In genomic region chr3:105478876-105479275, GRCm38 (mm10) we compare ENCODE assay signal across 29 mouse cellular contexts. TPM values are rescaled to one million over a fixed set of nuclear protein-coding genes. Genes with fewer than 3 reads are reported as not detected.
A peak's percentile ranks its signal among the peaks of the same experiment; 100 is the strongest.
DNase-seq lines count a peak whose midpoint lies in the region; ATAC-seq and TF ChIP-seq lines count a peak whose summit lies in the region.
"Had no signal": no experiment of that assay in that cellular context is flagged by ENCODE, and none has a peak within 500 bp of the region (broad histone marks: within the 10 kb centered on the region; RNA-seq: fewer than 3 reads in every experiment).

No protein-coding gene starts in this region.

- DNase-seq in brain, adult 2 months (ENCODE audit: low read depth, low spot score) = peak; percentile 89
- DNase-seq in cerebellum, adult 2 months = peak; percentile 81 to 88
- peak; percentile 82 to 91 for DNase-seq in cerebellum, postnatal 14 days
- DNase-seq in liver = no peak
- no peak for DNase-seq in adrenal gland, postnatal 4 days (ENCODE audit: low spot score in 2 of 2)
- DNase-seq: adrenal gland, adult 2 months; gastrocnemius, postnatal 25 days; heart, adult 11 months; kidney, adult 11 months; kidney, postnatal 14 days; liver, embryonic 13.5 days; lung, adult 18-20 months; lung, postnatal 4 days; right cerebral cortex, postnatal 14 days; thymus, postnatal 25 days had no signal

- H3K27ac ChIP-seq in forebrain, embryonic 16.5 days (ENCODE audit: low read length) = no peak overlapping the region
- H3K27ac ChIP-seq in forebrain, embryonic 15.5 days (replicated peaks) = no peak overlapping the region
- no peak overlapping the region for H3K27ac ChIP-seq in cerebellum, adult 2 months (ENCODE audit: insufficient read depth, low read length)
- no peak overlapping the region for H3K27ac ChIP-seq in intestine, embryonic 16.5 days (ENCODE audit: low read length)
- H3K27ac ChIP-seq: embryonic facial prominence, embryonic 13.5 days; forebrain, embryonic 10.5 days; heart, embryonic 10.5 days; heart, embryonic 15.5 days; liver, embryonic 13.5 days; midbrain, embryonic 12.5 days; neural tube, embryonic 13.5 days had no signal

- no peaks in the 10 kb centered on the region for H3K9me3 ChIP-seq in forebrain, embryonic 16.5 days (ENCODE audit: control insufficient read depth, low read length)
- H3K9me3 ChIP-seq in forebrain, embryonic 15.5 days = no peaks in the 10 kb centered on the region
- no peaks in the 10 kb centered on the region for H3K9me3 ChIP-seq in intestine, embryonic 16.5 days (ENCODE audit: control insufficient read depth, low read length)
- H3K9me3 ChIP-seq: embryonic facial prominence, embryonic 13.5 days; forebrain, embryonic 10.5 days; heart, embryonic 10.5 days; heart, embryonic 15.5 days; liver, embryonic 13.5 days; megakaryocyte, embryonic 14.5 days; midbrain, embryonic 12.5 days; neural tube, embryonic 13.5 days had no signal

- TF ChIP-seq POLR2A in cerebellum, adult 2 months (IDR thresholded peaks at IDR 0.05; ENCODE audit: borderline replicate concordance, insufficient read depth, low read length) = no peak

- peak; percentile 16; the same call in 1 of the 2 replicates for ATAC-seq in forebrain, embryonic 16.5 days
- ATAC-seq in forebrain, embryonic 15.5 days (replicated peaks) = no peak
- no peak for ATAC-seq in intestine, embryonic 16.5 days
- ATAC-seq: activated CD4-positive, CD25-positive, alpha-beta regulatory T cell, adult 4 months; lung, postnatal 0 days had no signal

- no peak overlapping the region for H3K4me3 ChIP-seq in forebrain, embryonic 16.5 days (replicated peaks; ENCODE audit: low read length)
- no peak overlapping the region for H3K4me3 ChIP-seq in forebrain, embryonic 15.5 days
- H3K4me3 ChIP-seq in cerebellum, adult 2 months (replicated peaks; ENCODE audit: insufficient read depth, low read depth, low read length) = no peak overlapping the region
- no peak overlapping the region for H3K4me3 ChIP-seq in intestine, embryonic 16.5 days (ENCODE audit: low read length)
- H3K4me3 ChIP-seq: embryonic facial prominence, embryonic 13.5 days; forebrain, embryonic 10.5 days; heart, embryonic 10.5 days; heart, embryonic 15.5 days; liver, embryonic 13.5 days; megakaryocyte, embryonic 14.5 days; midbrain, embryonic 12.5 days; neural tube, embryonic 13.5 days had no signal

- H3K9ac ChIP-seq in forebrain, embryonic 16.5 days (replicated peaks; ENCODE audit: low read depth, low read length) = no peak overlapping the region
- no peak overlapping the region for H3K9ac ChIP-seq in forebrain, embryonic 15.5 days (replicated peaks)
- no peak overlapping the region for H3K9ac ChIP-seq in intestine, embryonic 16.5 days (ENCODE audit: low read depth, low read length)
- H3K9ac ChIP-seq: embryonic facial prominence, embryonic 13.5 days; heart, embryonic 15.5 days; liver, embryonic 13.5 days; midbrain, embryonic 12.5 days; neural tube, embryonic 13.5 days had no signal

- no peak overlapping the region for H3K4me2 ChIP-seq in forebrain, embryonic 16.5 days (ENCODE audit: low read length)
- no peak overlapping the region for H3K4me2 ChIP-seq in forebrain, embryonic 15.5 days (replicated peaks)
- H3K4me2 ChIP-seq in intestine, embryonic 16.5 days (ENCODE audit: low read depth, low read length) = no peak overlapping the region
- H3K4me2 ChIP-seq: embryonic facial prominence, embryonic 13.5 days; heart, embryonic 15.5 days; liver, embryonic 13.5 days; midbrain, embryonic 12.5 days; neural tube, embryonic 13.5 days had no signal

- no peaks in the 10 kb centered on the region for H3K36me3 ChIP-seq in forebrain, embryonic 16.5 days (ENCODE audit: control insufficient read depth, insufficient read depth)
- H3K36me3 ChIP-seq in forebrain, embryonic 15.5 days = no peaks in the 10 kb centered on the region
- H3K36me3 ChIP-seq in intestine, embryonic 16.5 days (ENCODE audit: control insufficient read depth, insufficient read depth, low read length) = no peaks in the 10 kb centered on the region
- H3K36me3 ChIP-seq: embryonic facial prominence, embryonic 13.5 days; forebrain, embryonic 10.5 days; heart, embryonic 10.5 days; heart, embryonic 15.5 days; liver, embryonic 13.5 days; midbrain, embryonic 12.5 days; neural tube, embryonic 13.5 days had no signal

- H3K27me3 ChIP-seq in forebrain, embryonic 16.5 days (replicated peaks; ENCODE audit: control insufficient read depth, insufficient read depth, low read length) = no peaks in the 10 kb centered on the region
- H3K27me3 ChIP-seq in forebrain, embryonic 15.5 days = no peaks in the 10 kb centered on the region
- H3K27me3 ChIP-seq in cerebellum, adult 2 months (ENCODE audit: control insufficient read depth, insufficient read depth, low read length) = no peaks in the 10 kb centered on the region
- H3K27me3 ChIP-seq in intestine, embryonic 16.5 days (replicated peaks; ENCODE audit: control insufficient read depth, insufficient read depth, low read length) = no peaks in the 10 kb centered on the region
- H3K27me3 ChIP-seq: embryonic facial prominence, embryonic 13.5 days; heart, embryonic 15.5 days; liver, embryonic 13.5 days; midbrain, embryonic 12.5 days; neural tube, embryonic 13.5 days had no signal

- H3K4me1 ChIP-seq in forebrain, embryonic 16.5 days (replicated peaks; ENCODE audit: control insufficient read depth, insufficient read depth, low read length) = peaks cover 26% of the 10 kb centered on the region
- peaks cover 43% of the 10 kb centered on the region for H3K4me1 ChIP-seq in forebrain, embryonic 15.5 days
- peaks cover 77% of the 10 kb centered on the region for H3K4me1 ChIP-seq in cerebellum, adult 2 months (ENCODE audit: control insufficient read depth, insufficient read depth, low read length)
- H3K4me1 ChIP-seq in intestine, embryonic 16.5 days (ENCODE audit: control insufficient read depth, insufficient read depth, low read length) = no peaks in the 10 kb centered on the region
- H3K4me1 ChIP-seq: embryonic facial prominence, embryonic 13.5 days; heart, embryonic 10.5 days; heart, embryonic 15.5 days; liver, embryonic 13.5 days had no signal

- no peak for TF ChIP-seq CTCF in cerebellum, adult 2 months (IDR thresholded peaks at IDR 0.05; ENCODE audit: borderline replicate concordance, insufficient read depth, low read depth, low read length)

- WGBS in forebrain, embryonic 16.5 days = 66% methylated on average over 4 of the region's 4 CpGs
- 73% methylated on average over 4 of the region's 4 CpGs for WGBS in forebrain, embryonic 15.5 days
- WGBS in cerebellum, adult 2 months = 24% methylated on average over 4 of the region's 4 CpGs
- 86% methylated on average over 4 of the region's 4 CpGs for WGBS in intestine, embryonic 16.5 days

RNA-seq across cellular contexts. Expression of gene Kcnd3, which starts 26.7 kb away (rescaled TPM):
- 7.6 and 8.6 TPM in 2 replicates for polyA plus RNA-seq in forebrain, embryonic 16.5 days (2015; fragmentation: Nextera tagmentation; extraction: Ambion mirVana)
- 8.2 and 8.4 TPM in 2 replicates for polyA plus RNA-seq in forebrain, embryonic 15.5 days (2015; fragmentation: Nextera tagmentation; extraction: Ambion mirVana)
- 29.2 and 31.9 TPM in 2 replicates for polyA plus RNA-seq in cerebellum, adult 2 months (2012; rRNA removed)
- total RNA-seq in adrenal gland, postnatal 4 days (2021) = 10 to 100 TPM in 1 of 2 experiments, 1 to 10 TPM in 1; 9.5 to 10.1 TPM
- polyA plus RNA-seq in intestine, embryonic 16.5 days (2015; fragmentation: Nextera tagmentation; extraction: Ambion mirVana) = 2.7 and 3.1 TPM in 2 replicates
- total RNA-seq: CH12.LX; common myeloid progenitor, adult 5-6 weeks had no signal
- polyA plus RNA-seq: activated CD4-positive, CD25-positive, alpha-beta regulatory T cell, adult 4 months had no signal

Comparison
In these comparisons a context has a peak if more than half of its experiments do, and no peak if none do; other contexts are left out.
1. DNase-seq: peak in brain, adult 2 months (single experiment), cerebellum, adult 2 months (2 of 2) and cerebellum, postnatal 14 days (2 of 2); none in liver (single experiment) and adrenal gland, postnatal 4 days (0 of 2).